Mouse (Mus musculus) lung, postnatal 25 days (tissue): ENCODE results near the gene Cetn2.
A peak's percentile ranks its signal among the peaks of the same experiment; 100 is the strongest.

Experiments
- DNase-seq: peaks from one replicate; pipeline ENCODE4 v3.0.0; 2022; ENCODE audit warnings: low spot score

Cetn2 gene

DNA sequence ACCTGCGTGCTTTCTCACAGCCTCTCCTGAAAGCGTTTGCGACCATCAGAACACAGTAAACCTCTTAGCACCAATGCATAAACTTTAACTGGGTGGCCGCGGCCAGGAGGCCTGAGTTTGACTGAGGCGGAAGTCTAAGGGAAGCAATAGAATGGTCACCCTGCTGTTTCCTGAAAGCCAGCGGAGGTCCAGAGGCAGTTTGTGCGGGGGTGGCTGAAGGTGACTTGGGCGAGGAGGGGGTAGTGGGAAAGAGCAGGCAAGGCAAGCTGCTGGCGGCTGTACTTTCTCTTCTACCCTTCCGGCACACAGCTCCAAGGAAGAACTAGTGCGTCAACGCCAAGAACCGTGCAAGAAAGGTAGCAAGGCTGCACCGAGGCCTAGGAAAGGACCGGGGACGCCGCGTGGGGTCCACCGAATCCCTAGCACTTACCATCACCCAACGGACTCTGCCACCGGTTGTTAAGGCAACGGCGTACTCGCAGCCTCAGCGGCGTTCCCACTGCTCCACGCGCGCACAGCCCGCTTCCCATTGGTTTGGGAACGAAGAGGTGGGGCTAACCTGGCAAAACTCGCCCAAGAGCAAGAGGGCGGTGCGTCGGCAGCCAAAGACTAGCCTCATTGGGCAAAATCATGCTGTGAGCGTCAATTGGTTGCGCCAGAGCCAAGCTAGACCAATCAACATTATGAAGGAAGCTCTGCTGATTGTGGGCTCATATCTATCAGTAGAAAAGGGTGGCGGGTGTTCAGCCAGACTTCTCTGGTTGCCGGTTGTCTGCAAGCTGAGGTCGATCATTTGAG, at the start of gene Cetn2, which contains the start of gene Nsdhl:
TSS of gene Cetn2 (minus strand) at position 528 of the 798 bp plus-strand sequence.
TSS of gene Nsdhl (plus strand) at position 674 of the 798 bp plus-strand sequence.
- DNase-seq, result peak; percentile 93

- DNase-seq, result no peak
Observed at GRCm38 (mm10) chrX:72962743-72963142, 44.5 kb upstream of the Cetn2 start.

GRCm38 (mm10) chrX:72961511-72961910, 43.3 kb upstream of the Cetn2 start:
- DNase-seq, result no peak

DNA sequence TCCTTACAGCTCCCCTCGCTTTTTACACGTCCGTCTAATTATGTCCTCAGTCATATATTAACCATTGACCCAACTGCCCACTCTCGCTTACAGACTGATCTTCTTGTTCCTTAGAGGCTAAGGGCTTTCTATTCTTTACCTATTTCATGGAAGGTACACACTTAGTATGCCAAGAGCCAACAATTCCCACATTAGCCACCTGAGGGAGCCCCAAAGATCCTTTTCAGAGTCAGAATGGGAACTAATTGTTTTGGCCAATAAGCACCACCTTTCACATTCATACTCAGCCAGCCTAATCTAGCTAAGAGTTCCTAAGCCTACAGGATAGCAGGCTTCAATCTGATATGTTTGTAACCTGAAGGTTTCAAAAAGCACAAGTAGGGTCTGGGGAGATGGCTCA, 42.2 kb upstream of the Cetn2 start:
- DNase-seq, result peak; percentile 16

- no peak for DNase-seq
Observed at GRCm38 (mm10) chrX:72956486-72956885, 38.3 kb upstream of the Cetn2 start.

DNA sequence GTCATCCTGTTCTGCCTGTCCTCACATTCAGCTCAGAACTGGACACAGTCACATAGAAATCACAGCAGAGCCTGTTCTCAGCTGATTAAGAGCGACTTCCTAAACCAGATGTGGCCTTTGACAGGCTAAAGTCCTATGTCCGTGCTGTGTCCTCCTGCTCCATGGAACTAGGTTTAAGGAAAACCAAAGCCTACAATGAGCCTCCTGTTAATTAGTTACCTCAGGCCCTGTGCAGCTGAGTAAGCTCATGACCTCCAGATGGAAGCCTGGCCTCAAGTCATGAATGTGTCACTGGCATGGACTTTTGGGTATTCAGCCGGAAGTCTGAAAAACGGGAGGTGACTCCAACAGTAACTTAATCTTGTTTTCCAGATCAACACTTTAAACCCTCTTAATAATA, 35.3 kb upstream of the Cetn2 start:
- DNase-seq, result no peak

DNA sequence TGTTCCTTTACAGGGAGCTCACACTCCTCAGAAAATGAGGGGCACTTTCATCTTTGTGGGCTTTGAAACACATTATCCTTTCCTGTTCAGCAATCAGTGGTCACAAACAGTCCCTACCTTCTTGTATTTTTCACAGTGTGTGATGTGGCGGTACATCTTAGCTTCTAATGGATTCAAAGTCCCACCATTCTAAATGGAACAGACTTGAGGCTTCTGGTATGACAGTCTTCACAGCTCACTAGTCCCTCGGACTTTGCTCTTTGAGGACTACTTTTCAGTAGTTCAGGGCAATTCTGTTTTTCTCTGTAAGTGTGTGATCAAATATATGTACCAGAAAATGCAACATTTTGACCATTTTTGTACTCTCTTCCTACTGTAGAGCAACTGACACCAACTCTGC, 3.2 kb upstream of the Cetn2 start:
- no peak for DNase-seq

DNA sequence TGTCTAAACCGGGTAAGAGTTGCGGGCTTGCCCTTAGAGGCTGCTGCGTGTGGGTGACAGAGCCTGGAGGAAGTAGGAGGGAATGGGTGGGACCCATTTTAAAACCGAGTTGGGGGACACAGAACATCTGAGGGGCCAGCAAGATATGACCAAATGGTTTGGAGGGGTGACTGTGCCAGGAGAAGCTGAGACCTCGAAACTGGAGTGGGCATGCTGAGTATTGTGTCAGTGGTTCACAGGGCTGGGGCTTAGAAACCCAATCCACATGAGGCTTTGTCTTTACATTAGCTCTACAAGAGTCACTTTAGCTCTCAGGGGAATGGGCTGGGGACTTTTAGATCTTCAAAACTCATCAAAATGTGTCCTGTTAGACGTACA, 460 bp upstream of the Cetn2 start:
- DNase-seq, result no peak

- DNase-seq, result no peak
Observed at GRCm38 (mm10) chrX:72911611-72912010, 6.6 kb downstream of the Cetn2 start.

- DNase-seq, result peak; percentile 13
Observed at GRCm38 (mm10) chrX:72908404-72908741, 9.8 kb downstream of the Cetn2 start.

GRCm38 (mm10) chrX:72907619-72908403, 10.4 kb downstream of the Cetn2 start:
- no peak for DNase-seq

- no peak for DNase-seq
Observed at GRCm38 (mm10) chrX:72902530-72902929, 15.7 kb downstream of the Cetn2 start.

- DNase-seq, result no peak
Observed at GRCm38 (mm10) chrX:72896055-72896437, 22.2 kb downstream of the Cetn2 start.

DNA sequence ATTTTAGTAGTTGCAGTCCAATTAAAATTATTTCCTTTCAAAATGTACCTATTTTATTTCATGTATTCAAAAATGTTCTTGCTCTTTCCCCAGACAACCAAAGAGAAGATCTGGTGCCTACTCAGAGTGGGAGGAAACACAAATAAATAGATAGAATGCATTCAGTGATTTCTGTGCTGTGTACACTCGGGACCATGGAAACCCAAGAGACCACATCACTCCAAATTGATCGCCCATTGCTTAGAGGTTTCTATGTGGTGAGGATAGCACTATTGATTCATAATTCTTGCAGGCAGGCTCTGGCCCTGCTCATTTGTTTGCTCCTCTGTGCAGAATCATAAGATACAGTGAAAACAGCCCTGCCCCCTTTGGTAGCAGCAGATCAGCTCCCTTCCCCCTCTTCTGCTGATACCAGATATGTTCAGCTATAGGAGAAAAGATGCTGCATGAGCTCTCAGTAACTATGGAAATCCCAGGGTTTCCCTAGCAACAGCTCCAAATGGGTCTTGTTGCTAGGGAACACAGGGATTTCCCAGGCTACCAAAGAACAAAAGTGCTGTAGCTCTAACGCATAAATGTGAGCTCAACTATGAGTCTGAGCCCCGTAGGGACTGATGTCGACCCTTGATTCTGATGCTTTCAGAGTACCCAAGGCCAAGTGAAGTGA, 22.7 kb downstream of the Cetn2 start:
- DNase-seq, result no peak
